Mouse (Mus musculus): ENCODE results near the gene Endou. TPM values are rescaled to one million over a fixed set of nuclear protein-coding genes. Genes with fewer than 3 reads are reported as not detected.

Gene Endou
- under 1 TPM in 1 of 2 experiments, not detected in 1; 0.23 TPM for total RNA-seq (2023)

DNA sequence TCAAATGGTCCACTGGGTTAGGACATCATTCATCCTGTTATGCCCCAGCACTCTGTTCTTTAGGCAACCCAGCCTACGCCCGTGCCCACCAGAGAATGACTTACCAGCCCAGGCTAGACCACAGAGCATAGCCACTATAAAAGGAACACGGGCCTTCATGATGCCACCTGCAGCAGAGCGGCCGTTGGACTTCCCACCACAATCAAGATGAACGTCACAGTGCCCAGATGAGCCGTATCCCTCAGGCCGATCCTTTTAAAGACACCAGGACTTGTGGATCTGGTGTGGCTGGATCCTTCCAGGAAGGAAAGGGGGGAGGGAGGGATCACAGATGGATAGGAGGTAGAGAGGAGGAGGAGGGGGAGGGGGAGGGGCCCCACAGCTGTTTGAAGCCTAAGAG, at the start of gene Endou:
TSS of gene Endou (minus strand) at position 229 of the 400 bp plus-strand sequence.

DNA sequence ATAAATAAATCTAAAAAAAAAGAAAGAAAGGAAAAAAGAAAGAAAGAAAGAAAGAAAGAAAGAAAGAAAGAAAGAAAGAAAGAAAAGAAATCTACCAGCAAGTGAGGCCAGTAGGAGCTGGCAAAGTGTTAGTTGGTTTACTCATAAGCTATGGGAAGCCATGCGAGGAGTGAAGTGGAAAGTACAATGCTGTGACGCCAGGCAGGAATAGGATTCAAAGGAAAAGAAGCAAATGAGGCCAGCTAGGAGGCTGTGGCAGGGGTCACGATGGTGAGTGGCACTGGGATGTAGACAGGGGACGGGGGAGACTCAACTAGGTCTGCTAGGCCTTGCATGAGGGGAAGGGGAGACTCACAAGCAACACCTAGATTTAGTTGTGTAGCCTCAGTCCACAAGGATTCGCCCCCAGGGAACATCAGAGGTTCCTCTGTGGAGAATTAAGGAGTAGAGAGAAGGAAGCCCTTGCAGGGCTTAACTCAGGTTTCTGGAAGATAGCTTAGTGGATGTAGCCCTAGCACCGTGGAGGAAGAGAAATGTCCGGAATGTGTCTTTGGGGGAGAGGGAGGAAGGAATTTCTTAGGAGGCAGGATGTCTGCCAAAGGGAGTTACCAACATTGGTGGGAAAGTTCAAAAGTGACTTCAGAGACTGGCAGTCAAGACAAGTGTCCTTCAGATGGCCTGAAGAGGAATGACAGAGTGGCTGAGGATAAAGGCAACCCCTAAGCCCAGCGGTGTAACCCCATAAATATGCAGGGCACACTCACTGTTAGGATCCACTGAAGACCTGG, 47.4 kb upstream of the Endou start, which contains the start of gene Slc48a1:
TSS of gene Slc48a1 (plus strand) at position 210 of the 788 bp plus-strand sequence.

DNA sequence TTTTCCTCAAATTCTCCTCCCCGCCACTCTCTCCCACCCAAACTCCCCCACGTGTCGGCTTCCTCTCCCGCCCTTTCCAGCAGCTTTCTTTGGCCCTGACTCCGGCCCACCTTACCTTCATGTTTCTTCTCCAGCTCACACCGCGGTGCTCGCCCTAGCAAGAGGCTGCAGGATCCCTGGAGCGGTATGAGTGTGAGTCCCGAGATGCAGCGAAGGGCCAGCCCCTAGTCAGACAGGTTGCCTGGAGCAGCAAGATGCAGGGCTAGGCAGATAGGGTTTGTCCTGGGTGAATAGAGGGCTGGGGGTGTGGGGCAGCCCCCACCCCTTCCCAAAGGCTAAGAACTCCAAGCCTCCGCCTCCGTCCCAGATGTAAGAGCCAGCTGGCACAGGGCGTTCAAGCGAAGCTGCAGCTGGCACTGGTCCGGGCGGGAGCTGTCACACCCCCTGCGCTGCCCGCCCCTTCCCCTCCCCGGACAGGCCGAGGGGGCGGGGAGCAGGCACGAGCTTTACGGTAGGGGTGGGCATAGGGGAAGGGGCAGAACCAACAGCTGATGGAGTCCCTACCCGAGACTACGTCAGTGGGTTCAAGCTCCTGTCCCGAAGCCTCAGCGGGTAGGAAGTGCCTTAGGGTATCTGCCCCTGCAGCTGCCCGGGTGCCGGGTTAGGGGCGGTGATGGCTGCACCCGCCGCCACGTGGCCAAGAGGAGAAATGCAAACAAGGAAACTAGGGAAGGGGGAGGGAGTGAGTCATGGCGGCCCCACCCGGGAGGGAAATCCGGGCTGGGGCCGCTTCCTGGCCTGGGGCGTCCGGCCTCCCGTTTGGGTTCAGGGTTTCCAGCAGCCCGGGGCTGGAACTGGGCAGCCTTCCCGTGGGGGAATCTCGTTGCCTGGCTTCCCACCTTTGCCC, 36.4 kb upstream of the Endou start, which contains the start of gene Rapgef3:
TSS of gene Rapgef3 (minus strand) at position 693 of the 907 bp plus-strand sequence.

DNA sequence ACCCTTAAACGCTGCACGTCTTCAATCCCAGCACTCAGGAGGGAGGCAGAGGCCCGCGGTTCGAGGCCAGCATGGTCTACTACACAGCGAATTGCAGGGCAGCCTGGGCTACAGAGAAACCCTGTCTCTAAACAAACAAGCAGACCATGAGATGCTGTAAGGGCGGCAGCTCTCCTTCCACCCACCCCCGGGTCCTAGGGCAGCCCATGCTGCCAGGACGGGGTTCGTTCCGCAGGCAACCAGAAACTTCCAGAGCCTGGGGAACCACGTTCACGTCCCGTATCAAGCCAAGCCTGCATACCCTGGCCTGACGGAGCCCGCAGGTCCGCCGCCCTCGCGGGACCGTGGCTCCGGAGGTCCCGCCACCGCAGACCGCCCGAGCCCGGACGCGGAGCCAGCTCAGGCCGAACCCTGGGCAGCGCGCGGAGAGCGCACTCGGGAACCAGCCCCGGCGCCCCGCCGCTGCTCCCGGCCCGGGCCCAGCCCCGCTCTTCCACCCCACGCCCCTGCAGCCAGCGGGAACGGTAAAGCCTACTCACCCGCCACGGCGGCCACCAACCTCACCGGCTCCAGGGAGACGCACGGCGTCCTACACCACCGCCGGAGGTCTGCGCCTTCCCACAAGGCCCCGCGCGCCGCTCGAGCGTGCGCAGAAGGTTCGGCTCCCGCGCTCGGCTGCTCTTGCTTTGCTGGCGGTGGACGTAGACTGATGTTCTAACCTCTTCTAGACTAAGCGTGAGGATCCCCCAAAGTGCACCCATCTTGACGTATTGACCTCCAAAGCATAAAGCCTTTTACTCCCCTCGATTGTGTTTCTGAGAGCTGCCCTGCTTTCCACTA, 25.7 kb downstream of the Endou start, which contains the start of gene Rpap3:
TSS of gene Rpap3 (minus strand) at position 615 of the 840 bp plus-strand sequence.

Other genes starting within 250 kb of the Endou start
- gene Rpap3, start 25.5 kb downstream of the Endou start, total RNA-seq (2023): 10 to 100 TPM; 14.6 to 18.6 TPM
- 1 to 10 TPM; 1.2 to 3.9 TPM for gene Rapgef3, start 36.6 kb upstream of the Endou start, total RNA-seq (2023)
- 10 to 100 TPM; 21.5 to 23.5 TPM for gene Slc48a1, start 47.2 kb upstream of the Endou start, total RNA-seq (2023)
- 100 to 1,000 TPM; 189 to 190 TPM for gene Hdac7, start 113.2 kb upstream of the Endou start, total RNA-seq (2023)
- gene Vdr, start 179.3 kb upstream of the Endou start, total RNA-seq (2023): 1 to 10 TPM in 1 of 2 experiments, under 1 TPM in 1; 0.84 to 1.2 TPM
- gene Tmem106c, start 232.9 kb upstream of the Endou start, total RNA-seq (2023): 10 to 100 TPM; 13.4 to 13.8 TPM